Comparison of ENCODE assay signal across 12 mouse cellular contexts in genomic region chr2:143870936-143871688, GRCm38 (mm10). TPM values are rescaled to one million over a fixed set of nuclear protein-coding genes. Genes with fewer than 3 reads are reported as not detected.
DNase-seq lines count a peak whose midpoint lies in the region; ATAC-seq and TF ChIP-seq lines count a peak whose summit lies in the region.
"Had no signal": no experiment of that assay in that cellular context is flagged by ENCODE, and none has a peak within 500 bp of the region (broad histone marks: within the 10 kb centered on the region; RNA-seq: fewer than 3 reads in every experiment).

No protein-coding gene starts in this region.

- no peaks in the 10 kb centered on the region for H3K27me3 ChIP-seq in limb, embryonic 15.5 days
- H3K27me3 ChIP-seq in limb, embryonic 10.5 days (ENCODE audit: low read depth, poor library complexity, severe bottlenecking): no peaks in the 10 kb centered on the region
- no peaks in the 10 kb centered on the region for H3K27me3 ChIP-seq in liver, embryonic 16.5 days (ENCODE audit: control insufficient read depth, insufficient read depth, low read depth, low read length)
- H3K27me3 ChIP-seq: limb, embryonic 12.5 days had no signal

- no peak for DNase-seq in limb, embryonic 10.5 days (ENCODE audit: low spot score)
- DNase-seq in heart, postnatal 4 days: peak; percentile 63
- no peak for DNase-seq in embryo, embryonic 10.5 days (ENCODE audit: low spot score)
- no peak for DNase-seq in layer of hippocampus, adult 2 months (ENCODE audit: low spot score in 2 of 2)
- no peak for DNase-seq in layer of hippocampus, postnatal 25 days (ENCODE audit: extremely low spot score in 1 of 2, low spot score in 1 of 2)

- no peak overlapping the region for H3K9ac ChIP-seq in limb, embryonic 15.5 days
- H3K9ac ChIP-seq in liver, embryonic 16.5 days (ENCODE audit: low read depth, low read length): peak overlapping the region; percentile 16; the same call in 1 of the 2 replicates
- H3K9ac ChIP-seq: limb, embryonic 12.5 days had no signal

- no peak overlapping the region for H3K4me2 ChIP-seq in limb, embryonic 15.5 days
- peak overlapping the region; percentile 32; the same call in 1 of the 2 replicates for H3K4me2 ChIP-seq in liver, embryonic 16.5 days (ENCODE audit: low read depth, low read length)
- H3K4me2 ChIP-seq: limb, embryonic 12.5 days had no signal

- TF ChIP-seq CTCF in layer of hippocampus, adult 2 months (conservative IDR thresholded peaks at IDR 0.05): no peak

- ATAC-seq in limb, embryonic 15.5 days (ENCODE audit: insufficient number of reproducible peaks, low FRiP score, low TSS enrichment, low read depth): no peak
- ATAC-seq in common myeloid progenitor, adult 5-6 weeks (replicated peaks; ENCODE audit: low read depth, poor library complexity, severe bottlenecking): peak; percentile 46; the same call in 1 of the 2 replicates
- peak; percentile 90 for ATAC-seq in liver, embryonic 16.5 days (ENCODE audit: low read depth)
- ATAC-seq: CD4-positive, CD25-positive, alpha-beta regulatory T cell, adult 4 months had no signal

- WGBS in limb, embryonic 15.5 days: 51% methylated on average over 10 of the region's 10 CpGs
- WGBS in limb, embryonic 10.5 days: 48% methylated on average over 10 of the region's 10 CpGs
- 23% methylated on average over 10 of the region's 10 CpGs for WGBS in liver, embryonic 16.5 days (ENCODE audit: insufficient replicate concordance)

- no peak overlapping the region for H3K4me3 ChIP-seq in limb, embryonic 15.5 days
- H3K4me3 ChIP-seq in limb, embryonic 10.5 days: no peak overlapping the region
- no peak overlapping the region for H3K4me3 ChIP-seq in liver, embryonic 16.5 days (ENCODE audit: low read depth, low read length)
- H3K4me3 ChIP-seq in layer of hippocampus, adult 2 months: no peak overlapping the region
- H3K4me3 ChIP-seq: hindbrain, embryonic 10.5 days; limb, embryonic 12.5 days; myocyte had no signal

- 0 out of 2 replicates have a peak overlapping the region, but pooled peaks have one; percentile 17 for H3K27ac ChIP-seq in limb, embryonic 15.5 days
- no peak overlapping the region for H3K27ac ChIP-seq in limb, embryonic 10.5 days
- peak overlapping the region; percentile 61 for H3K27ac ChIP-seq in liver, embryonic 16.5 days (ENCODE audit: low read length)
- no peak overlapping the region for H3K27ac ChIP-seq in layer of hippocampus, adult 2 months
- H3K27ac ChIP-seq: hindbrain, embryonic 10.5 days; limb, embryonic 12.5 days had no signal

- H3K4me1 ChIP-seq in limb, embryonic 15.5 days: peaks cover 6% of the 10 kb centered on the region; the same call in 1 of the 2 replicates
- H3K4me1 ChIP-seq in limb, embryonic 10.5 days: 0 out of 2 replicates have a peak, but pooled peaks cover 7% of the 10 kb centered on the region
- H3K4me1 ChIP-seq in liver, embryonic 16.5 days (ENCODE audit: control insufficient read depth, low read depth, low read length): peaks cover 15% of the 10 kb centered on the region
- H3K4me1 ChIP-seq: hindbrain, embryonic 10.5 days; limb, embryonic 12.5 days had no signal

- H3K9me3 ChIP-seq in limb, embryonic 15.5 days: no peaks in the 10 kb centered on the region
- H3K9me3 ChIP-seq in limb, embryonic 10.5 days (replicated peaks): no peaks in the 10 kb centered on the region
- H3K9me3 ChIP-seq in liver, embryonic 16.5 days (replicated peaks; ENCODE audit: control insufficient read depth, low read length): no peaks in the 10 kb centered on the region
- H3K9me3 ChIP-seq: hindbrain, embryonic 10.5 days; limb, embryonic 12.5 days had no signal

- no peaks in the 10 kb centered on the region for H3K36me3 ChIP-seq in limb, embryonic 15.5 days
- H3K36me3 ChIP-seq in limb, embryonic 10.5 days: no peaks in the 10 kb centered on the region
- H3K36me3 ChIP-seq in liver, embryonic 16.5 days (ENCODE audit: control insufficient read depth, insufficient read depth): no peaks in the 10 kb centered on the region
- H3K36me3 ChIP-seq: hindbrain, embryonic 10.5 days; limb, embryonic 12.5 days had no signal

RNA-seq across cellular contexts. Expression of gene Bfsp1, which starts 8.1 kb away (rescaled TPM):
- polyA plus RNA-seq in limb, embryonic 15.5 days (2015; fragmentation: Nextera tagmentation; extraction: Ambion mirVana): 2.8 and 2.9 TPM in 2 replicates
- 0.95 and 1.1 TPM in 2 replicates for polyA plus RNA-seq in limb, embryonic 10.5 days (2016; fragmentation: Nextera tagmentation; extraction: Ambion mirVana)
- not detected in 2 replicates for total RNA-seq in common myeloid progenitor, adult 5-6 weeks (2017)
- total RNA-seq in heart, postnatal 4 days (2021): under 1 TPM; 0.98 to 0.99 TPM
- polyA plus RNA-seq in liver, embryonic 16.5 days (2015; fragmentation: Nextera tagmentation; extraction: Ambion mirVana): 0.11 and 0.13 TPM in 2 replicates
- total RNA-seq in layer of hippocampus, adult 2 months (2021): 1 to 10 TPM in 1 of 2 experiments, under 1 TPM in 1; 0.61 to 1.1 TPM
- total RNA-seq in layer of hippocampus, postnatal 25 days (2021): under 1 TPM; 0.77 to 0.86 TPM
- polyA plus RNA-seq: CD4-positive, CD25-positive, alpha-beta regulatory T cell, adult 4 months had no signal

RNA-seq across cellular contexts. Expression of gene Dstn, which starts 44.0 kb away (rescaled TPM):
- 458 and 484 TPM in 2 replicates for polyA plus RNA-seq in limb, embryonic 15.5 days (2015; fragmentation: Nextera tagmentation; extraction: Ambion mirVana)
- polyA plus RNA-seq in limb, embryonic 10.5 days (2016; fragmentation: Nextera tagmentation; extraction: Ambion mirVana): 289 and 311 TPM in 2 replicates
- total RNA-seq in common myeloid progenitor, adult 5-6 weeks (2017): 85.4 and 94.1 TPM in 2 replicates
- 100 to 1,000 TPM; 708 to 736 TPM for total RNA-seq in heart, postnatal 4 days (2021)
- 123 and 137 TPM in 2 replicates for polyA plus RNA-seq in liver, embryonic 16.5 days (2015; fragmentation: Nextera tagmentation; extraction: Ambion mirVana)
- 100 to 1,000 TPM; 188 to 189 TPM for total RNA-seq in layer of hippocampus, adult 2 months (2021)
- total RNA-seq in layer of hippocampus, postnatal 25 days (2021): 100 to 1,000 TPM; 207 to 232 TPM

Comparison
In these comparisons a context has a peak if more than half of its experiments do, and no peak if none do; other contexts are left out.
1. H3K27ac ChIP-seq: peak in limb, embryonic 15.5 days (single experiment) and liver, embryonic 16.5 days (single experiment); none in limb, embryonic 10.5 days (single experiment) and layer of hippocampus, adult 2 months (single experiment).